Mouse (Mus musculus): ENCODE results near the gene Gm45261.

The Gm45261 gene

DNA sequence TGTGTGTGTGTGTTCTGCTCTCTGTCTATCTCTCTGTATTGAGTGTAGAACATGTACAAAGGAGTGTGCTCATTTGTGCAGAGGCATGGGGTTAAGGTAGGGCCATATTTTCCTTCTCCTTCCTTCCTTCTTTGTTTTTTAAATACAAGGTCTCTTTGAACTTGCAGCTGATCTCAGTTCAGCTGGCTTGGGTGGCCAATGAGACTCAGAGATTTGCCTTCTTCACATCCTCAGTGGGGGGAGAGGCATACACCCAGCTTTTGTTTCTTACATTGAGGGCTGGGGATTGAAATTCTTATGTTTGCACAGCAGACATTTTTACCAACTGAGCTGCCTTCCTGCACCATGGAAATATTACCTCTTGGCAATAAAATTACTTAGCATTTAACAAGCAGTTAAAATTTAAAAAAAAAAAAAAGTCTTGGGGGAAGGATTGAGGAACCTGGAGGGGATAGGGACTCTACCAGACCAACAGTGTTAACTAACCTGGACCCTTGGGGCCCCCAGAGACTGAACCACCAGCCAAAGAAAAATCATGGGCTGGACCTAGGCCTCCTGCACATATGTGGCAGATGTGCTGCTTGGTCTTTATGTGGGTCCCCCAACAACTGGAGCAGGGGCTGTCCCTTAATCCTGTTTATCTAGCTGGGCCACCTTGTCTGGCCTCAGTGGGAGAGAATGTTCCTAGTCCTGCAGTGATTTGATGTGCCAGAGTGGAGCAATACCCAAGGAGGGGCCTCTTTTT is 50.8 kb downstream of the Gm45261 start:
- DNase-seq (ENCODE audit: extremely low read depth, low read depth, low spot score): no peak

DNA sequence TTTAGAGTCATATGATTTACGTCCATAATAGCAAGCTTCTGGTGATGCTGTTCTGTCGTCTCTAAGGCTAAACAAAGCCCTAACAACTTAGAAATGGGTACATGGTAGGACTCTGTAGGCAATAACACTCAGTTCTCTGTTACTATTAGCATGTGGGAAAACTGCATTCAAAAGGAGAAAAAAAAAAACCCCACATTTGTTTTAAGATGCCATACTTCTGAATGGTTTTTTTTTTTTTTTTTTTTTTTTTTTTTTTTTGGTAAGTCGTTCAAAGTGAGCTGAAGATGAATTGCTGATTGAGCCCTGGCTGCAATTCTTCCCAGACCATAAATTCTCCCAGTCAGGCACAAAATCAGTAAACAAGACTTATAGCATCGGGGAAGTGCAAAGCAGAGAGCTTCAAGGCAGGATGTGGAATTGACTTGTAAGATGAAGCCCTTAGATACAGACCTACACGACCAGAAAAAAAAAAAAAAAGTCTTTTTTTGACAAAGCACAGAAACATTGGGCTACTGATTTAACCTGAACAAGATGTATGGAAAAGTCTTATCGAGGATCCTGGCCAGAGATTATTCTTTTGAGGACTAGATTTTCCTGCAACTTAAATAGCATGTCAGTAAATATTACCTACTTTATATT is 51.7 kb downstream of the Gm45261 start:
- DNase-seq (ENCODE audit: extremely low read depth, low read depth, low spot score): no peak

DNA sequence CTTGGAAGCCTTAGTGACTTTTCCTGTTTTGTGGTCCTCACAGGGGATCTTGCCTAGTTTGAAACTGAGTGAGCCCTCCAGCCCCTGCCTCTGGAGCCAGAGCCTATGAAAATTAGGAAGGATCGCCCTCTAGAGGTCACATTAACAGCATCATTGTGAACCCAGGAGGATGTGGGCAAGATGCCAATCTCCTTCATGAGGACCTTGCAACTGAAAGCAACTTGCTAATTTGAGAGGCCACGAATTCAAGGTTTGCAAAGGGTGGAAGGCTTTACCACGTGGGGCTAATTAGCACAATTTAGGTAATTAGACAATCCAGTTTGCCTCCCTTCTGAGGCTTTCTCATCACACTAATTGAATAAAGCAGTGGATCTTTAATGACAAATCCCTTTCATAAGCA is 52.7 kb downstream of the Gm45261 start:
- DNase-seq (ENCODE audit: extremely low read depth, low read depth, low spot score): no peak

DNA sequence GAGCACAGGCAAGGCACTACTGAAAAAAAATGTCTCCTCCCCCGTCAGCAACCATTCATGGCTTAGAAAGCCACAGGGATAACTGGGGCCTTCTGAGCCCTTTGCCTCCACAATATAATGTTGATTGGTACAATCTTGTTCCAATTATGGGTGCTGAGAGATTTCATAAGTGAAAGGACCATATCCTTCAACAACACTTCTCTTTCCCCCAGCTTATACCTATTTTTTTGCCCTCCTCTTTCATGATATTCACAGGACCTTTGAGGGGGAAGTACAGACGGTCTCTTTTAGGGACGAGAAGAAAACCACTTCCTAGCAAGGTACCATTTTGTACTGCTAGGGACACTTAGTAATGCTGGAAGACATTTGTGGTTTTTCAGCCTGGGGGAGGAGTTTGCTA is 57.1 kb downstream of the Gm45261 start:
- no peak for DNase-seq (ENCODE audit: extremely low read depth, low read depth, low spot score)

DNA sequence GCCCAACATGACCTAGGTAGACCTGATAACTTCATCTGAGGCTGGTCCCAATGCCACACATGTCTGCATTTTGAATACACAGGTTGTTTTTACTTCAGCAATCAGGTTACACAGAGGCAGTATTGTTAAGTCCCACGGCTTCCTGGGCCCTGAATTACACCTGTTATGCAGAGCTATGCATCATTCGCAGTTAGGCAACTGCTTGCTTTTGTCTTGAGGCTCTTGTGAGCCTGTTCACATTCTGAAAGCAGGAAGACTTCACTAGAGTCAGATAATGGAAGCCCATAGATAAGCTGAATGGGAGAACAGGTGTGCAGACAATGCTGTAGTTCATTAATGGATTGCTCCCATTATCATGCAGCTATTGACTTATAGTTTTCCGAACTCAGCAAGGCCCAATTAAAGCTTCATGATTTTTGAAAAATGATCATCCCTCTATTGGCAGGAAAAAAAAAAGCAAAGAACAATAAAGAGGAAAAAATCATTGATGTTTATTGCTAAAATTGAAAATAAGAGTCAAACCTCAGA is 57.8 kb downstream of the Gm45261 start:
- DNase-seq (ENCODE audit: extremely low read depth, low read depth, low spot score): peak; percentile 18

DNA sequence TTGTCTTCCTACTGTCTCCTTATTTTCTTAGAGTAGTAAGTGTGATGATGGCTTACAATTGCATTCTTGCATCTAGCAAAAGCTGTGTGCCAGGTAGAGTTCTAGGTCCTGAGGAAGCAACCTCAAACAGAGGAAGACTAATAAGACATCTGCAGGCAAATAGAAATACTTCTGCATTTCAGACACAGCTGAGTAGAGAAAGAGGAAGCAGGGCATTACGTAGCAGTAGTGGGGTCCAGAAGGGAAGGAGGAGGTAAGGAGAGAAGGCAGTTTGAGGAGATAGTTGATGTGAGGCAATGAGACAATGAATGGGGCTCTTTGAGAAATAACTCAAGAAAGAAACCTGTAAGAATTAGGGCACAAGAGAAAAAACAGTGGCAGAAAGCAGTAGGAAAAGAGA is 59.3 kb downstream of the Gm45261 start:
- DNase-seq (ENCODE audit: extremely low read depth, low read depth, low spot score): no peak
